Mouse (Mus musculus) adrenal gland, postnatal 0 days (tissue): ENCODE measurements around the gene Ccdc177. TPM values are rescaled to one million over a fixed set of nuclear protein-coding genes. Genes with fewer than 3 reads are reported as not detected.

Source experiments
- polyA plus RNA-seq: library from polyadenylated mRNA; unstranded; fragments of >200 nt; fragmentation: Nextera tagmentation; extraction: Ambion mirVana; gene quantifications from 2 replicates; pipeline ENCODE4 v1.2.1, GENCODE M21; 2015

Ccdc177 gene
- polyA plus RNA-seq: 0.08 and 0.10 TPM in 2 replicates

DNA sequence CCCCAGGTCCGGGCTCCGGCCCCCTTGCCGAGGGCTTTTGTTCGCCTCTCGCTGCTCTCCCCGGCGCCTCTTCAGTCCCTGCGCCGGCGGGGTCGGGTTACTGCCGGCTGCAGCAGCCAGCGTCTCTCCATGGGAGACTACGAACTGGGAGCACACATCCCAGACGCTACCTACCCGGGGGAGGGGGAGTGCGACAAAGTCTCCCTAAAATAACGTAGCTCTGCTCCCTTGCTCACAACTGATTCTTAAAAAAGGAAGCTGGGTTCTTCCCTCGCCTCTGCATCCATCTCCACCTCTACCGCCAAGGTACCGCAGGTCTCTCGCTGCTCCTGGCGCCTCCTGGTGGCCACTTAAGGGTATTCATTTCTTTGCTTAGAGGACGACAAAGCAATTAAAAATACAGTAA lies at the start of gene Ccdc177:
TSS of gene Ccdc177 (minus strand) at position 292 of the 406 bp plus-strand sequence.

GRCm38 (mm10) chr12:80789849-80790694 lies 29.6 kb upstream of the Ccdc177 start, which contains the start of gene Susd6:
TSS of gene Susd6 (plus strand) at chr12:80790510.

Other genes starting within 250 kb of the Ccdc177 start
- 11.2 TPM in 2 replicates for gene Galnt16, start 242.4 kb downstream of the Ccdc177 start, polyA plus RNA-seq
- 9.0 and 13.1 TPM in 2 replicates for gene Slc39a9, start 116.8 kb downstream of the Ccdc177 start, polyA plus RNA-seq
- gene Erh, start 116.3 kb downstream of the Ccdc177 start, polyA plus RNA-seq: 129 and 132 TPM in 2 replicates
- 0.36 TPM in 1 of 2 replicates, not detected in the other for gene Plekhd1, start 68.1 kb downstream of the Ccdc177 start, polyA plus RNA-seq
- gene Susd6, start 29.8 kb upstream of the Ccdc177 start, polyA plus RNA-seq: 11.4 and 14.0 TPM in 2 replicates
- gene Srsf5, start 184.8 kb upstream of the Ccdc177 start, polyA plus RNA-seq: 328 and 563 TPM in 2 replicates
- gene Slc10a1, start 208.0 kb upstream of the Ccdc177 start, polyA plus RNA-seq: 11.1 and 20.1 TPM in 2 replicates